Mouse (Mus musculus): Measurements from ENCODE around the gene Gm867.

Gene Gm867

GRCm38 (mm10) chr10:75940520-75940919, at the start of gene Gm867:
Gm867 (minus strand) TSS chr10:75940672.
- DNase-seq = no peak

GRCm38 (mm10) chr10:75979432-75979831, 39.0 kb upstream of the Gm867 start:
- DNase-seq = no peak

GRCm38 (mm10) chr10:75978835-75979157, 38.3 kb upstream of the Gm867 start:
- DNase-seq = no peak

GRCm38 (mm10) chr10:75978119-75978834, 37.8 kb upstream of the Gm867 start:
- DNase-seq = no peak

- DNase-seq = peak; percentile 42
These were observed 34.7 kb upstream of the Gm867 start for GRCm38 (mm10) chr10:75975216-75975615.

GRCm38 (mm10) chr10:75973846-75974245, 33.4 kb upstream of the Gm867 start:
- no peak for DNase-seq

- no peak for DNase-seq
These were observed 13.9 kb upstream of the Gm867 start, which contains the start of gene Gm5134 for GRCm38 (mm10) chr10:75954381-75954811. Gm5134 (plus strand) TSS chr10:75954514.

- DNase-seq = peak; percentile 77
These were observed 11.1 kb upstream of the Gm867 start for GRCm38 (mm10) chr10:75951424-75952050.

GRCm38 (mm10) chr10:75950791-75951210, 10.3 kb upstream of the Gm867 start:
- DNase-seq = no peak

- DNase-seq = no peak
These were observed 8.9 kb upstream of the Gm867 start for GRCm38 (mm10) chr10:75949053-75950045.

GRCm38 (mm10) chr10:75948079-75948478, 7.6 kb upstream of the Gm867 start:
- DNase-seq = no peak

GRCm38 (mm10) chr10:75945896-75946295, 5.4 kb upstream of the Gm867 start:
- DNase-seq = peak; percentile 87

- no peak for DNase-seq
These were observed 4.7 kb upstream of the Gm867 start for GRCm38 (mm10) chr10:75945213-75945612.

GRCm38 (mm10) chr10:75944066-75944772, 3.7 kb upstream of the Gm867 start:
- DNase-seq = peak; percentile 60

GRCm38 (mm10) chr10:75942736-75943477, 2.4 kb upstream of the Gm867 start, which contains the start of gene Vpreb3:
Vpreb3 (plus strand) TSS chr10:75943057.
- peak; percentile 54 for DNase-seq

GRCm38 (mm10) chr10:75941042-75941824, 761 bp upstream of the Gm867 start:
- no peak for DNase-seq

- no peak for DNase-seq
These were observed 814 bp downstream of the Gm867 start for GRCm38 (mm10) chr10:75939481-75940234.

- DNase-seq = no peak
These were observed 2.4 kb downstream of the Gm867 start for GRCm38 (mm10) chr10:75937851-75938643.

All from lung, postnatal 36 days (tissue).